ENCODE assay signal across 18 mouse cellular contexts in genomic region chr10:121116115-121116514, GRCm38 (mm10).
"Had no signal": no experiment of that assay in that cellular context is flagged by ENCODE, and none has a peak within 500 bp of the region (broad histone marks: within the 10 kb centered on the region; RNA-seq: fewer than 3 reads in every experiment).

No protein-coding gene starts in this region.

- DNase-seq: liver, embryonic 13.5 days; liver, postnatal 0 days; lung, adult 2 months; lung, postnatal 14 days; lung, postnatal 36 days; right cerebral cortex, postnatal 14 days; thymus, adult 2 months; thymus, postnatal 25 days had no signal

- H3K27me3 ChIP-seq: liver, embryonic 13.5 days; liver, embryonic 15.5 days; lung, embryonic 15.5 days; megakaryocyte, embryonic 14.5 days; midbrain, embryonic 13.5 days; neural tube, embryonic 13.5 days; stomach, embryonic 15.5 days had no signal

- H3K4me3 ChIP-seq: liver, embryonic 13.5 days; liver, embryonic 15.5 days; lung, embryonic 15.5 days; megakaryocyte, embryonic 14.5 days; midbrain, embryonic 13.5 days; neural tube, embryonic 13.5 days; stomach, embryonic 15.5 days had no signal

- H3K4me1 ChIP-seq: liver, embryonic 13.5 days; liver, embryonic 15.5 days; lung, embryonic 15.5 days; megakaryocyte, embryonic 14.5 days; midbrain, embryonic 13.5 days; stomach, embryonic 15.5 days had no signal

- ATAC-seq: liver, postnatal 0 days; lung, postnatal 0 days; midbrain, embryonic 13.5 days had no signal

- H3K27ac ChIP-seq: liver, embryonic 13.5 days; liver, embryonic 15.5 days; lung, embryonic 15.5 days; macrophage; midbrain, embryonic 13.5 days; neural tube, embryonic 13.5 days; stomach, embryonic 15.5 days; stomach, postnatal 0 days had no signal

- H3K4me2 ChIP-seq: liver, embryonic 13.5 days; liver, embryonic 15.5 days; lung, embryonic 15.5 days; midbrain, embryonic 11.5 days; midbrain, embryonic 13.5 days; neural tube, embryonic 13.5 days; stomach, embryonic 15.5 days had no signal

- H3K9me3 ChIP-seq: liver, embryonic 13.5 days; liver, embryonic 15.5 days; lung, embryonic 15.5 days; midbrain, embryonic 13.5 days; stomach, embryonic 15.5 days had no signal

- H3K9ac ChIP-seq: liver, embryonic 13.5 days; liver, embryonic 15.5 days; liver, postnatal 0 days; lung, embryonic 15.5 days; midbrain, embryonic 13.5 days; neural tube, embryonic 13.5 days; stomach, embryonic 15.5 days had no signal

- H3K36me3 ChIP-seq: liver, embryonic 13.5 days; liver, embryonic 15.5 days; lung, embryonic 15.5 days; midbrain, embryonic 13.5 days; neural tube, embryonic 13.5 days; stomach, embryonic 15.5 days had no signal
